Mouse (Mus musculus) heart, embryonic 14.5 days (tissue): Measurements from ENCODE around the gene Gdf11. TPM values are rescaled to one million over a fixed set of nuclear protein-coding genes. Genes with fewer than 3 reads are reported as not detected.

Source experiments
- ATAC-seq: fragments of 200-750 bp; cut with Nextera tagmentation; 2 replicates; pipeline ENCODE4 v1.8.0; 2017; ENCODE audit warnings: low read depth, moderate TSS enrichment; ENCODE audit not compliant: insufficient number of reproducible peaks, insufficient read depth, low FRiP score
- H3K27ac ChIP-seq, 2 experiments: fragments of 200-500 bp in 1 of 2; fragments of 300-500 bp in 1 of 2; sonication (generic) in 1 of 2; replicated peaks in 1 of 2; 2 replicates each; pipeline ENCODE4 v1.5.1; 2012 to 2014; ENCODE audit warnings: low read depth in 2 of 2, low read length in 2 of 2, control low read depth in 1 of 2, mild to moderate bottlenecking in 1 of 2, mixed read lengths in 1 of 2; ENCODE audit not compliant: control insufficient read depth in 1 of 2, insufficient read depth in 1 of 2
- H3K27me3 ChIP-seq: fragments of 300-500 bp; sonication (generic); 2 replicates; pipeline ENCODE4 v1.6.1; 2014; ENCODE audit warnings: mild to moderate bottlenecking, low read length, control low read depth; ENCODE audit not compliant: control insufficient read depth, insufficient read depth
- H3K36me3 ChIP-seq: fragments of 300-500 bp; sonication (generic); 2 replicates; pipeline ENCODE4 v1.6.1; 2014; ENCODE audit warnings: mild to moderate bottlenecking, control low read depth, low read length, mixed read lengths; ENCODE audit not compliant: control insufficient read depth, insufficient read depth
- H3K4me1 ChIP-seq, 2 experiments: fragments of 200-500 bp in 1 of 2; fragments of 300-500 bp in 1 of 2; sonication (generic) in 1 of 2; 2 replicates each; pipeline ENCODE4 v1.6.1; 2012 to 2014; ENCODE audit warnings: low read length in 2 of 2, control low read depth in 1 of 2, mixed read lengths in 1 of 2; ENCODE audit not compliant: control insufficient read depth in 2 of 2, insufficient read depth in 2 of 2
- H3K4me2 ChIP-seq: fragments of 300-500 bp; sonication (generic); 2 replicates; pipeline ENCODE4 v1.6.1; 2014; ENCODE audit warnings: mild to moderate bottlenecking, low read length
- H3K4me3 ChIP-seq, 2 experiments: fragments of 200-500 bp in 1 of 2; fragments of 300-500 bp in 1 of 2; sonication (generic) in 1 of 2; 2 replicates each; pipeline ENCODE4 v1.5.1; 2012 to 2014; ENCODE audit warnings: low read length in 2 of 2, mild to moderate bottlenecking in 2 of 2, control low read depth in 1 of 2, low read depth in 1 of 2, moderate library complexity in 1 of 2; ENCODE audit not compliant: control insufficient read depth in 1 of 2, insufficient read depth in 1 of 2
- H3K9ac ChIP-seq: fragments of 300-500 bp; sonication (generic); 2 replicates; pipeline ENCODE4 v1.6.1; 2014; ENCODE audit warnings: mild to moderate bottlenecking, low read length
- H3K9me3 ChIP-seq: fragments of 300-500 bp; sonication (generic); 2 replicates; pipeline ENCODE4 v1.6.1; 2016; ENCODE audit warnings: low read length, control low read depth; ENCODE audit not compliant: control insufficient read depth
- polyA plus RNA-seq: library from polyadenylated mRNA; unstranded; fragments of >200 nt; fragmentation: Nextera tagmentation; extraction: Ambion mirVana; gene quantifications from 2 replicates; pipeline ENCODE4 v1.2.1, GENCODE M21; 2014

Gdf11 gene
- polyA plus RNA-seq, 1 experiment from 2014 or later: 3.4 TPM

GRCm38 (mm10) chr10:128839434-128839833 is 52.1 kb downstream of the Gdf11 start:
- Histone ChIP-seq H3K36me3 (peaks cover 88% of the 10 kb centered on the region), H3K27ac (no peak overlapping the region), H3K9ac (no peak overlapping the region), H3K27me3 (no peaks in the 10 kb centered on the region), H3K4me3 (no peak overlapping the region), H3K4me1 (no peaks in the 10 kb centered on the region), H3K4me2 (no peak overlapping the region), H3K9me3 (no peaks in the 10 kb centered on the region)
- ATAC-seq: no peak

- ATAC-seq: no peak
- Histone ChIP-seq H3K9me3 (no peaks in the 10 kb centered on the region), H3K4me3 (no peak overlapping the region), H3K9ac (no peak overlapping the region), H3K27ac (no peak overlapping the region), H3K4me1 (no peaks in the 10 kb centered on the region), H3K36me3 (peaks cover 88% of the 10 kb centered on the region), H3K27me3 (no peaks in the 10 kb centered on the region), H3K4me2 (no peak overlapping the region)
These were observed 54.1 kb downstream of the Gdf11 start for GRCm38 (mm10) chr10:128837400-128837799.

Other genes with a start within 250 kb of the Gdf11 start
- gene Ikzf4, start 245.7 kb downstream of the Gdf11 start, polyA plus RNA-seq: 1.5 and 1.8 TPM in 2 replicates
- gene Suox, start 217.6 kb downstream of the Gdf11 start, polyA plus RNA-seq: 9.9 and 11.4 TPM in 2 replicates
- 56.7 and 58.3 TPM in 2 replicates for gene Rab5b, start 195.5 kb downstream of the Gdf11 start, polyA plus RNA-seq
- 3.6 and 4.7 TPM in 2 replicates for gene Pmel, start 187.5 kb downstream of the Gdf11 start, polyA plus RNA-seq
- 89.2 and 90.3 TPM in 2 replicates for gene Cdk2, start 186.7 kb downstream of the Gdf11 start, polyA plus RNA-seq
- gene Dgka, start 146.9 kb downstream of the Gdf11 start, polyA plus RNA-seq: 5.4 and 7.1 TPM in 2 replicates
- 16.0 and 18.3 TPM in 2 replicates for gene Pym1, start 143.8 kb downstream of the Gdf11 start, polyA plus RNA-seq
- gene Mmp19, start 100.8 kb downstream of the Gdf11 start, polyA plus RNA-seq: 1.1 and 1.8 TPM in 2 replicates
- 28.2 and 31.0 TPM in 2 replicates for gene Dnajc14, start 87.7 kb downstream of the Gdf11 start, polyA plus RNA-seq
- gene Tmem198b, start 87.3 kb downstream of the Gdf11 start, polyA plus RNA-seq: 16.6 and 18.2 TPM in 2 replicates
- gene Sarnp, start 74.4 kb downstream of the Gdf11 start, polyA plus RNA-seq: 157 and 168 TPM in 2 replicates
- gene Ormdl2, start 70.1 kb downstream of the Gdf11 start, polyA plus RNA-seq: 41.4 and 46.1 TPM in 2 replicates
- 363 and 394 TPM in 2 replicates for gene Cd63, start 9.3 kb upstream of the Gdf11 start, polyA plus RNA-seq
- 7.7 and 11.5 TPM in 2 replicates for gene Rdh5, start 31.2 kb upstream of the Gdf11 start, polyA plus RNA-seq
- gene Bloc1s1, start 32.3 kb upstream of the Gdf11 start, polyA plus RNA-seq: 239 and 251 TPM in 2 replicates
- 3.7 and 3.9 TPM in 2 replicates for gene Itga7, start 42.1 kb upstream of the Gdf11 start, polyA plus RNA-seq
- 0.32 TPM in 1 of 2 replicates, not detected in the other for gene Mettl7b, start 69.3 kb upstream of the Gdf11 start, polyA plus RNA-seq
- not detected in 2 replicates for gene Olfr9, start 97.7 kb upstream of the Gdf11 start, polyA plus RNA-seq
- not detected in 2 replicates for gene Olfr763, start 119.1 kb upstream of the Gdf11 start, polyA plus RNA-seq
- gene Olfr764-ps1, start 148.2 kb upstream of the Gdf11 start, polyA plus RNA-seq: not detected in 2 replicates
- not detected in 2 replicates for gene Olfr765, start 158.3 kb upstream of the Gdf11 start, polyA plus RNA-seq
- gene Olfr766-ps1, start 177.3 kb upstream of the Gdf11 start, polyA plus RNA-seq: not detected in 2 replicates
- not detected in 2 replicates for gene Olfr767, start 191.2 kb upstream of the Gdf11 start, polyA plus RNA-seq
- gene Olfr768, start 207.7 kb upstream of the Gdf11 start, polyA plus RNA-seq: not detected in 2 replicates
- gene Olfr769, start 226.1 kb upstream of the Gdf11 start, polyA plus RNA-seq: not detected in 2 replicates
- gene Olfr770, start 247.3 kb upstream of the Gdf11 start, polyA plus RNA-seq: not detected in 2 replicates